Mouse (Mus musculus) limb, embryonic 11.5 days (tissue): ENCODE results near the gene Nubp1. TPM values are rescaled to one million over a fixed set of nuclear protein-coding genes. Genes with fewer than 3 reads are reported as not detected.
A peak's percentile ranks its signal among the peaks of the same experiment; 100 is the strongest.

ENCODE experiments used
- ATAC-seq: fragments of 200-750 bp; cut with Nextera tagmentation; 2 replicates; pipeline ENCODE4 v1.8.0; 2017; ENCODE audit warnings: low read depth; ENCODE audit not compliant: insufficient number of reproducible peaks, low FRiP score, low TSS enrichment
- DNase-seq: peaks from one replicate; pipeline ENCODE4 v3.0.0-alpha.2; 2015; ENCODE audit warnings: low spot score
- H3K27ac ChIP-seq: fragments of 300-500 bp; sonication (generic); replicated peaks from 2 replicates; pipeline ENCODE4 v1.5.1; 2014; ENCODE audit warnings: low read depth, mild to moderate bottlenecking, low read length
- H3K27me3 ChIP-seq: fragments of 300-500 bp; sonication (generic); 2 replicates; pipeline ENCODE4 v1.6.1; 2014; ENCODE audit warnings: mild to moderate bottlenecking, low read length, mixed read lengths; ENCODE audit not compliant: control insufficient read depth, insufficient read depth
- H3K36me3 ChIP-seq: fragments of 300-500 bp; sonication (generic); 2 replicates; pipeline ENCODE4 v1.6.1; 2014; ENCODE audit warnings: mild to moderate bottlenecking, low read length, moderate library complexity, mixed read lengths; ENCODE audit not compliant: control insufficient read depth, insufficient read depth
- H3K4me1 ChIP-seq: fragments of 300-500 bp; sonication (generic); 2 replicates; pipeline ENCODE4 v1.6.1; 2014; ENCODE audit warnings: low read length, mixed read lengths; ENCODE audit not compliant: control insufficient read depth, insufficient read depth
- H3K4me2 ChIP-seq: fragments of 300-500 bp; sonication (generic); 2 replicates; pipeline ENCODE4 v1.6.1; 2014; ENCODE audit warnings: low read depth, mild to moderate bottlenecking, moderate library complexity; ENCODE audit not compliant: severe bottlenecking
- H3K4me3 ChIP-seq: fragments of 300-500 bp; sonication (generic); 2 replicates; pipeline ENCODE4 v1.5.1; 2014; ENCODE audit warnings: low read depth, low read length
- H3K9ac ChIP-seq: fragments of 300-500 bp; sonication (generic); 2 replicates; pipeline ENCODE4 v1.6.1; 2014; ENCODE audit warnings: mild to moderate bottlenecking, low read length
- H3K9me3 ChIP-seq: fragments of 300-500 bp; sonication (generic); 2 replicates; pipeline ENCODE4 v1.6.1; 2016; ENCODE audit warnings: low read length; ENCODE audit not compliant: control insufficient read depth
- WGBS: fragments of 180-500 bp; shearing (Covaris S2); extraction: QIAGEN DNeasy Blood & Tissue Kit; methylation state at CpG from one replicate; pipeline ENCODE4 v1.1.7; 2014; 5-methylcytosine and 5-hydroxymethylcytosine counted together
- polyA plus RNA-seq: library from polyadenylated mRNA; unstranded; fragments of >200 nt; fragmentation: Nextera tagmentation; extraction: Ambion mirVana; gene quantifications from 2 replicates; pipeline ENCODE4 v1.2.1, GENCODE M21; 2014

Nubp1 gene
- polyA plus RNA-seq: 87.6 and 89.4 TPM in 2 replicates

GRCm38 (mm10) chr16:10411764-10412746, at the start of gene Nubp1:
Nubp1 (plus strand) TSS chr16:10411948.
- no peaks in the 10 kb centered on the region for H3K9me3 ChIP-seq
- H3K4me1 ChIP-seq: no peaks in the 10 kb centered on the region; the same call in 1 of the 2 replicates
- H3K9ac ChIP-seq: peak within 1 kb of the TSS; percentile 82
- no peaks in the 10 kb centered on the region for H3K27me3 ChIP-seq
- H3K4me3 ChIP-seq: peak within 1 kb of the TSS; percentile 71
- H3K36me3 ChIP-seq: peaks cover 10% of the 10 kb centered on the region; the same call in 1 of the 2 replicates
- peak within 1 kb of the TSS; percentile 63 for H3K4me2 ChIP-seq
- DNase-seq (peak; percentile 98), ATAC-seq (peak; percentile 95)
- WGBS: 3% methylated on average over 56 of the region's 56 CpGs
- H3K27ac ChIP-seq: peak within 1 kb of the TSS; percentile 80

- WGBS: 62% methylated on average over 1 of the region's 1 CpGs
Observed at GRCm38 (mm10) chr16:10363061-10363460, 48.7 kb upstream of the Nubp1 start.

GRCm38 (mm10) chr16:10365796-10366195, 46.0 kb upstream of the Nubp1 start:
- no peak overlapping the region for H3K9ac ChIP-seq
- WGBS: 77% methylated on average over 4 of the region's 4 CpGs

More at GRCm38 (mm10) chr16:10363061-10363460, 48.7 kb upstream of the Nubp1 start:
- Histone ChIP-seq H3K4me3 (no peak overlapping the region), H3K9ac (no peak overlapping the region), H3K27ac (no peak overlapping the region), H3K36me3 (no peaks in the 10 kb centered on the region), H3K27me3 (no peaks in the 10 kb centered on the region), H3K4me2 (no peak overlapping the region), H3K4me1 (peaks cover 5% of the 10 kb centered on the region), H3K9me3 (no peaks in the 10 kb centered on the region)
- ATAC-seq (no peak), DNase-seq (no peak)

GRCm38 (mm10) chr16:10366240-10367217, 45.2 kb upstream of the Nubp1 start:
- Histone ChIP-seq H3K4me1 (peaks cover 19% of the 10 kb centered on the region), H3K4me2 (no peak overlapping the region), H3K27ac (peak overlapping the region; percentile 58), H3K27me3 (no peaks in the 10 kb centered on the region), H3K9ac (no peak overlapping the region), H3K9me3 (no peaks in the 10 kb centered on the region), H3K36me3 (no peaks in the 10 kb centered on the region), H3K4me3 (no peak overlapping the region)
- DNase-seq (peak; percentile 54), ATAC-seq (no peak)
- WGBS: 71% methylated on average over 14 of the region's 14 CpGs

More at GRCm38 (mm10) chr16:10365796-10366195, 46.0 kb upstream of the Nubp1 start:
- Histone ChIP-seq H3K4me3 (no peak overlapping the region), H3K4me1 (peaks cover 19% of the 10 kb centered on the region), H3K9me3 (no peaks in the 10 kb centered on the region), H3K36me3 (no peaks in the 10 kb centered on the region), H3K27me3 (no peaks in the 10 kb centered on the region), H3K4me2 (no peak overlapping the region), H3K27ac (peak overlapping the region; percentile 58)
- ATAC-seq (peak; percentile 36; the same call in 1 of the 2 replicates), DNase-seq (no peak)

GRCm38 (mm10) chr16:10369468-10369934, 42.2 kb upstream of the Nubp1 start:
- WGBS: 61% methylated on average over 3 of the region's 3 CpGs
- no peaks in the 10 kb centered on the region for H3K9me3 ChIP-seq
- no peaks in the 10 kb centered on the region for H3K27me3 ChIP-seq
- H3K4me2 ChIP-seq: no peak overlapping the region
- H3K27ac ChIP-seq: peak overlapping the region; percentile 56; the same call in 1 of the 2 replicates
- peak overlapping the region; percentile 5; the same call in 1 of the 2 replicates for H3K9ac ChIP-seq
- H3K4me1 ChIP-seq: peaks cover 21% of the 10 kb centered on the region
- ATAC-seq (peak; percentile 52; the same call in 1 of the 2 replicates), DNase-seq (peak; percentile 55)
- H3K36me3 ChIP-seq: no peaks in the 10 kb centered on the region
- H3K4me3 ChIP-seq: no peak overlapping the region

GRCm38 (mm10) chr16:10369996-10370395, 41.8 kb upstream of the Nubp1 start:
- H3K9ac ChIP-seq: no peak overlapping the region
- H3K4me3 ChIP-seq: no peak overlapping the region
- H3K36me3 ChIP-seq: no peaks in the 10 kb centered on the region
- H3K27ac ChIP-seq: peak overlapping the region; percentile 56; the same call in 1 of the 2 replicates
- DNase-seq (no peak), ATAC-seq (no peak)
- WGBS: 60% methylated on average over 1 of the region's 1 CpGs
- no peaks in the 10 kb centered on the region for H3K27me3 ChIP-seq
- H3K9me3 ChIP-seq: no peaks in the 10 kb centered on the region
- peaks cover 21% of the 10 kb centered on the region for H3K4me1 ChIP-seq
- no peak overlapping the region for H3K4me2 ChIP-seq

GRCm38 (mm10) chr16:10372372-10372771, 39.4 kb upstream of the Nubp1 start:
- no peak overlapping the region for H3K4me2 ChIP-seq
- H3K27ac ChIP-seq: no peak overlapping the region
- no peak for DNase-seq
- no peak overlapping the region for H3K4me3 ChIP-seq
- ATAC-seq: no peak
- H3K27me3 ChIP-seq: no peaks in the 10 kb centered on the region
- no peaks in the 10 kb centered on the region for H3K9me3 ChIP-seq
- H3K36me3 ChIP-seq: no peaks in the 10 kb centered on the region
- H3K9ac ChIP-seq: no peak overlapping the region
- WGBS: 85% methylated on average over 4 of the region's 4 CpGs
- H3K4me1 ChIP-seq: peaks cover 16% of the 10 kb centered on the region
